Mouse (Mus musculus) heart, adult 2 months (tissue): Measurements from ENCODE around the gene Erg28.

Experiments used
- CTCF ChIP-seq: fragments of 200-600 bp; IDR thresholded peaks from 2 replicates; pipeline ENCODE4 v1.8.1; 2022; ENCODE audit warnings: antibody characterized with exemption, mild to moderate bottlenecking, moderate library complexity
- EP300 ChIP-seq: fragments of 200-500 bp; IDR thresholded peaks from 2 replicates; pipeline ENCODE4 v1.6.1; 2011; ENCODE audit warnings: low read depth, low read length, control low read depth; ENCODE audit not compliant: insufficient read depth
- POLR2A ChIP-seq: fragments of 200-500 bp; IDR thresholded peaks from 2 replicates; pipeline ENCODE4 v1.6.1; 2011; ENCODE audit warnings: mild to moderate bottlenecking, low read depth, low read length, control low read depth; ENCODE audit not compliant: insufficient read depth

DNA sequence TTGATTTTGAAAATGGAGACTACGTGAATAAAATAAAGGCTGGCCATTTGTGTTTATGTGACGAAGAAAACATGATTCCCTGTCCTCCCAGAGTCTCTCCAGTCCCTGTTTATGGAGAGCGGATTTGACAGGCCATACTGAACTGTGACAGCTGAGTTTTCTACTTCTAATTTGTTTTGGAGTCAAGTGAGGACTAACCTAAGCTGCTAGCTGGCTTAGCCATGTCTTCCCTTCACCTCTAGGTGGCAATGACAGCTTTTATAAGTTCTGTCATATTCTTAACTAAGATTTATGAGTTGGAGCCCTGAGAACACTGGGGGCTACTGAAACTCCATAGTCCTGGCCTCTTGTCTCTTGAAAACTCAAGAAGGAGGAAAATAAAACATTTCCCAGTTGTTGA lies 41.2 kb upstream of the Erg28 start:
- TF ChIP-seq EP300 (no peak), CTCF (peak; percentile 78), POLR2A (no peak)
